Mouse (Mus musculus) liver, embryonic 11.5 days (tissue): ENCODE results near the gene Upf1. TPM values are rescaled to one million over a fixed set of nuclear protein-coding genes. Genes with fewer than 3 reads are reported as not detected.

Experiments
- ATAC-seq: fragments of 200-750 bp; cut with Nextera tagmentation; replicated peaks from 2 replicates; pipeline ENCODE4 v1.8.0; 2017; ENCODE audit warnings: moderate number of reproducible peaks, mild to moderate bottlenecking, moderate TSS enrichment, moderate library complexity; ENCODE audit not compliant: low FRiP score
- DNase-seq: peaks from one replicate; pipeline ENCODE4 v3.0.0-alpha.2; 2017; ENCODE audit warnings: low spot score
- H3K27ac ChIP-seq: fragments of 300-500 bp; sonication (generic); 2 replicates; pipeline ENCODE4 v1.5.1; 2014; ENCODE audit warnings: mild to moderate bottlenecking, low read depth, low read length, control low read depth
- H3K27me3 ChIP-seq: fragments of 300-500 bp; sonication (generic); replicated peaks from 2 replicates; pipeline ENCODE4 v1.6.1; 2014; ENCODE audit warnings: low read length, mixed read lengths; ENCODE audit not compliant: control insufficient read depth, insufficient read depth
- H3K36me3 ChIP-seq: fragments of 300-500 bp; sonication (generic); 2 replicates; pipeline ENCODE4 v1.6.1; 2014; ENCODE audit warnings: mild to moderate bottlenecking, low read length, moderate library complexity, mixed read lengths; ENCODE audit not compliant: control insufficient read depth, insufficient read depth
- H3K4me1 ChIP-seq: fragments of 300-500 bp; sonication (generic); replicated peaks from 2 replicates; pipeline ENCODE4 v1.6.1; 2014; ENCODE audit warnings: low read length, mixed read lengths; ENCODE audit not compliant: control insufficient read depth, insufficient read depth
- H3K4me2 ChIP-seq: fragments of 300-500 bp; sonication (generic); 2 replicates; pipeline ENCODE4 v1.6.1; 2014; ENCODE audit warnings: mild to moderate bottlenecking, control low read depth, moderate library complexity
- H3K4me3 ChIP-seq: fragments of 300-500 bp; sonication (generic); 2 replicates; pipeline ENCODE4 v1.5.1; 2014; ENCODE audit warnings: low read depth, low read length, control low read depth
- H3K9ac ChIP-seq: fragments of 300-500 bp; sonication (generic); 2 replicates; pipeline ENCODE4 v1.6.1; 2014; ENCODE audit warnings: low read depth, low read length, control low read depth
- H3K9me3 ChIP-seq: fragments of 300-500 bp; sonication (generic); 2 replicates; pipeline ENCODE4 v1.6.1; 2016; ENCODE audit warnings: low read length, inconsistent platforms, mixed read lengths; ENCODE audit not compliant: control insufficient read depth
- WGBS: fragments of 180-500 bp; shearing (Covaris S2); extraction: QIAGEN DNeasy Blood & Tissue Kit; methylation state at CpG from one replicate; pipeline ENCODE4 v1.1.7; 2014; 5-methylcytosine and 5-hydroxymethylcytosine counted together
- polyA plus RNA-seq: library from polyadenylated mRNA; unstranded; fragments of >200 nt; fragmentation: Nextera tagmentation; extraction: Ambion mirVana; gene quantifications from 2 replicates; pipeline ENCODE4 v1.2.1, GENCODE M21; 2014

The Upf1 gene
- polyA plus RNA-seq, 1 experiment from 2014 or later = 23.7 TPM

DNA sequence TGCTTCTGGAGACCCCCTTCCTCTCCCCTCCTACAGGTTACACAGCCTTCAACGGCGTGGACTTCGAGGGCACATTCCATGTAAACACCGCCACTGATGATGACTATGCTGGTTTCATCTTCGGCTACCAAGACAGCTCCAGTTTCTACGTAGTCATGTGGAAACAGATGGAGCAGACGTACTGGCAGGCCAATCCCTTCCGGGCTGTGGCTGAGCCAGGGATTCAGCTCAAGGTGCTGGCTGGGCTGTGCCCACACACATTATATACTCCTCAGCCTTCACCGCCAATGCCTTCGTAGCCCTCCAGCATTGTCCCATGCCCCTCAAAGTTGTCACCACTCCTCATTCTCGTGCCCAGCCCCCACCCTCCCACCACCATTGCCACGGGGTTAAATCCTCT is 27.0 kb upstream of the Upf1 start:
- H3K36me3 ChIP-seq = no peaks in the 10 kb centered on the region
- WGBS = 84% methylated on average over 12 of the region's 12 CpGs
- DNase-seq = no peak
- no peak overlapping the region for H3K27ac ChIP-seq
- peaks cover 57% of the 10 kb centered on the region for H3K27me3 ChIP-seq
- ATAC-seq = no peak
- no peaks in the 10 kb centered on the region for H3K9me3 ChIP-seq
- no peak overlapping the region for H3K4me3 ChIP-seq
- no peak overlapping the region for H3K4me2 ChIP-seq
- H3K9ac ChIP-seq = no peak overlapping the region
- peaks cover 14% of the 10 kb centered on the region for H3K4me1 ChIP-seq

DNA sequence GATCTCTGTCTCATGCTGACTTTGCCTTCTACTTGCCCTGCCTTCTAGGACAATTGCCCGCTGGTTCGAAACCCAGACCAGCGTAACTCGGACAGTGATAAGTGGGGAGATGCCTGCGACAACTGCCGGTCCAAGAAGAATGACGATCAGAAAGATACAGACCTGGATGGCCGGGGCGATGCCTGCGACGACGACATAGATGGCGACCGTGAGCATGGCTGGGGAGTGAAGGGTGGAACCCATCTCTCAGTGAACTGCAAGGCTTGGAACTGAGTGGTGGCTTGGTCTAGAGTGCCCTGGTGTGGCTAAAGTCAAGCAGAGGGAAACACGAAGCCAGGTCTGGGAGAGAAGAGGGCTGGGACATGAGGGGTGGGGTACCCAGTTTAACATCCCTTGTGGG is 24.0 kb upstream of the Upf1 start:
- H3K4me1 ChIP-seq = peaks cover 32% of the 10 kb centered on the region
- H3K4me2 ChIP-seq = no peak overlapping the region
- no peak overlapping the region for H3K27ac ChIP-seq
- DNase-seq (no peak), ATAC-seq (no peak)
- H3K9me3 ChIP-seq = no peaks in the 10 kb centered on the region
- no peaks in the 10 kb centered on the region for H3K36me3 ChIP-seq
- H3K4me3 ChIP-seq = no peak overlapping the region
- H3K9ac ChIP-seq = no peak overlapping the region
- 12% methylated on average over 15 of the region's 15 CpGs for WGBS
- peaks cover 88% of the 10 kb centered on the region for H3K27me3 ChIP-seq

DNA sequence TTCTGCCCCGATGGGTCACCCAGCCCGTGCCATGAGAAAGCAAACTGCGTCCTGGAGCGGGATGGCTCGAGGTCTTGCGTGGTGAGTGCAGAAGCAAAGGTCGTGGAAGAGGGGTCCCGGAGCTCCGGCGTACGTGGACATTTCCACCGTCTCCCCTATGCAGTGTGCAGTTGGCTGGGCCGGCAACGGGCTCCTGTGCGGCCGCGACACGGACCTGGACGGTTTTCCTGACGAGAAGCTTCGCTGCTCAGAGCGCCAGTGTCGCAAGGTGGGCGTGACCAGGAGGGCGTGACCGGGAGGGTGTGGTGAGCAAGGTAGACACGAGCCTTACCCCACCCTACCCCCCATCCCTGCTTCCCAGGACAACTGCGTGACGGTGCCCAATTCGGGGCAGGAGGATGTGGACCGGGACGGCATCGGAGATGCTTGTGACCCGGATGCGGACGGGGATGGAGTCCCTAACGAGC is 23.2 kb upstream of the Upf1 start:
- no peak for ATAC-seq
- DNase-seq = no peak
- Histone ChIP-seq H3K4me2 (peak overlapping the region; percentile 39; the same call in 1 of the 2 replicates), H3K27me3 (peaks cover 92% of the 10 kb centered on the region), H3K9ac (no peak overlapping the region), H3K27ac (no peak overlapping the region), H3K4me3 (0 out of 2 replicates have a peak overlapping the region, but pooled peaks have one; percentile 21), H3K9me3 (no peaks in the 10 kb centered on the region), H3K36me3 (no peaks in the 10 kb centered on the region), H3K4me1 (peaks cover 32% of the 10 kb centered on the region)
- 11% methylated on average over 37 of the region's 37 CpGs for WGBS

DNA sequence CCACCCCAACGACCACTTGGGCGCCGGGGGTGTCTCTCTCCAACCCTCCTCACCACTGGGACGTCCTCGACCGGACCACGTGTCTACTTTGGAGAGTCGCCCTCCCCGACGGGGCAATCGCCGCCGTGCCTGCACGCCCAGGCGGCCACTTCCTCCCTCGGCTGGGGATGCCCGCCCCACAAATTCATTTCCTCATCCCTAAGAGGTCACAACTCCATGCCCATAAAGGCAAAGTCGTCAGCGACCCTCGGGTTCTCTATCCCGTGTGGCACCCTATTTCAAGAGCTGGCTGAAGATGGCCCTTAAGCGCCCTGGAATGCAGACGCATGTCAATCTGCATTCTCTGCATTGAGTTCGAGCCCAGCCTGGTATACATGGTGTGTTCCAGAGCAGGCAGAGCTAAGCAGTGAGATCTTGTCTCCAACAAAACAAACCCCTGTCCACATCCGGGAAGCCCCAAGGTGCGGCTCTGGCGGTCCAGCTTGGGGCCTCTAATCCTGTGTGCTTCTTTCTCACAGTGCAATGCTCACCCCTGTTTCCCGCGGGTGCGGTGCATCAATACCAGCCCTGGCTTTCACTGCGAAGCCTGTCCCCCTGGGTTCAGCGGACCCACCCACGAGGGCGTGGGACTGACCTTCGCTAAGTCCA is 22.3 kb upstream of the Upf1 start:
- Histone ChIP-seq H3K4me3 (peak overlapping the region; percentile 47), H3K27me3 (peaks cover 89% of the 10 kb centered on the region), H3K4me1 (peaks cover 32% of the 10 kb centered on the region), H3K4me2 (peak overlapping the region; percentile 72), H3K9me3 (no peaks in the 10 kb centered on the region), H3K9ac (no peak overlapping the region), H3K36me3 (no peaks in the 10 kb centered on the region), H3K27ac (no peak overlapping the region)
- 7% methylated on average over 35 of the region's 35 CpGs for WGBS
- no peak for ATAC-seq
- no peak for DNase-seq

DNA sequence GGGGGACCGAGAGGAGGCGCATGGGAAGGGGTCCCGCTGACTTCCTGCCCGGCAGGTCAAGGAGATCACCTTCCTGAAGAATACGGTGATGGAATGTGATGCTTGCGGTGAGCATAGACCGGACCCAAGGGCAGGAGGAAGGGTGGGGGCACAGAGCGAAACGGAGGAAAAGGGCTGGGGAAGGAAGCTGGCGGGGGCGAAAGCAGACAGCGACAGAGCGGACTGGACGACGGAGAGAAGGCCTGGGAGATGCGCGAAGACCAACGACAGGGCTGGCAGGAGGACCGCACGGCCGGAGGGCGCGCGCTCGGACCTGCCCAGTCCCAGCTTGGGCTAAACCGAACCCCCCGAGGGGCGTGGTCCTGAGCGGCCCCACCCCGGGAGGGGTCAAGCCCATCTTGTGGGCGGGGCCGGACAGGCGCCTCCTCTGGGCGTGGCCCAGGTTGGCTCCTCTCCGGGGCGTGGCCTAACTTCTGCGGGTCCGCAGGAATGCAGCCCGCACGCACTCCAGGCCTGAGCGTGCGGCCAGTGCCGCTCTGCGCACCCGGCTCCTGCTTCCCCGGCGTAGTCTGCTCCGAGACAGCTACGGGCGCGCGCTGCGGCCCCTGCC is 21.3 kb upstream of the Upf1 start:
- Histone ChIP-seq H3K27me3 (peaks cover 80% of the 10 kb centered on the region), H3K4me1 (peaks cover 32% of the 10 kb centered on the region)

DNA sequence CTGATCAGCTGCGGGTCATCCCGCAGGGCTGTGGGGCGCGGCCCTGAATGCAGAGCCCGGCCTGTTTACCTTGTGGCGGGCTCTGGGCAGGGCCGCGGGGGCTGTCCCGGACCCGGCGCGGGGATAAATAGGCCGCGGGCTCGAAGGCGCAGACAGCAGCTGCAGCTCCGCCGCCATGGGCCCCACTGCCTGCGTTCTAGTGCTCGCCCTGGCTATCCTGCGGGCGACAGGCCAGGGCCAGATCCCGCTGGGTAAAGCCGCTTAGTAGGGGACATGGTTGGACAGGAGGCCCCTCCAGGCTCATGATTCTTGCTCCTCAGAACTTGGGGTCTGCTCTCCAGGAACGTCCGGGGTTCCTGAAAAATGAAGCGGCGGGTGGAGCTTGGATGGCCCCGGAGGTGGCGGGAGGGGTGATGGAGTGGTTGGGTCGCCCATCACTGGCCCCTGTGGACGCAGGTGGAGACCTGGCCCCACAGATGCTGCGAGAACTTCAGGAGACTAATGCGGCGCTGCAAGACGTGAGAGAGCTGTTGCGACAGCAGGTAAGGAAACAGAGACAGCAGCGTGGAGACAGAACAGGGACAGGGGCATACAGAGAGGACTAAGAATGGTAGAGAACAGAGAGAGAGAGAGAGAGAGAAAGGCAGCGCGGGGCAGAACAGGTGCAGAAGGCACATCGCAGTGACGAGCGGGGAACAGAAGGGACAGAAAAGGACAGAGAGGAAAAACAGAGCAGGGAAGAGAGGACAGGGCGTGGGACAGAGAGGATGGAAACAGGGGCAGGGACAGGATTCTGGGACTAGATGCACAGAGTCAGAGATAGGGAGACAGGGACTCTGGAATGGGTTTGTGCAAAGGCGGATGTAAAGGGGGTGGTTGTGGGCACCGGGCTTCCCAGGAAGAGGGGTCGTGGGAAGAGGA is 20.6 kb upstream of the Upf1 start, which contains the start of gene Comp:
Comp (plus strand) TSS at position 162 of the 921 bp plus-strand sequence.
- no peak within 1 kb of the TSS for H3K9ac ChIP-seq
- ATAC-seq = no peak
- no peak within 1 kb of the TSS for H3K27ac ChIP-seq
- no peak for DNase-seq
- H3K27me3 ChIP-seq = peaks cover 74% of the 10 kb centered on the region
- no peaks in the 10 kb centered on the region for H3K36me3 ChIP-seq
- H3K4me1 ChIP-seq = peaks cover 32% of the 10 kb centered on the region
- peak within 1 kb of the TSS; percentile 72 for H3K4me2 ChIP-seq
- H3K9me3 ChIP-seq = no peaks in the 10 kb centered on the region
- WGBS = 5% methylated on average over 47 of the region's 47 CpGs
- H3K4me3 ChIP-seq = peak within 1 kb of the TSS; percentile 47

More for the DNA sequence above, 21.3 kb upstream of the Upf1 start:
- H3K36me3 ChIP-seq = no peaks in the 10 kb centered on the region
- peak overlapping the region; percentile 72 for H3K4me2 ChIP-seq
- ATAC-seq = peak; percentile 78
- no peaks in the 10 kb centered on the region for H3K9me3 ChIP-seq
- WGBS = under 1% methylated on average over 53 of the region's 53 CpGs
- H3K9ac ChIP-seq = no peak overlapping the region
- DNase-seq = peak; percentile 76
- no peak overlapping the region for H3K27ac ChIP-seq
- peak overlapping the region; percentile 47 for H3K4me3 ChIP-seq

DNA sequence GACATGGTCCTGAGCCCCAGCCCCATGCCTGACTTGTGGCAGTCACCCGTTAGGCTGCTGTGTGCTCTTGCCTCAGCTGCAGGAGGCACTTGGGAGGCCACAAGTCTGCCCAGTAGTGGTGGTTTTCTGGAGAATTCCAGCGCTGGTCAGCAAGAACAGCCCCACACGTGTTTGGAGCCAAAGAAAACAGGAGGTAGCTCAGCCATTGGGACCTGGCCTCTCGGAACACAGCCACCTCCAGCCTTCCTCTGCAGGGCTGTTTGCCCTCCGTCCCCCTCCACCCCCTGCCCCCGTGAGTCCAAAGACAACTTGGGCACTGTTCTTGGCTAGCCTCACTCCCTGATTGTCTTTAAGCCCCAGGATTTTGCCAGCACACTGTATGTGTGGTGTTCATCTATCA is 18.9 kb upstream of the Upf1 start:
- H3K4me3 ChIP-seq = no peak overlapping the region; the same call in 1 of the 2 replicates
- ATAC-seq (no peak), DNase-seq (no peak)
- no peaks in the 10 kb centered on the region for H3K36me3 ChIP-seq
- no peak overlapping the region for H3K27ac ChIP-seq
- 33% methylated on average over 6 of the region's 6 CpGs for WGBS
- H3K4me2 ChIP-seq = no peak overlapping the region
- H3K27me3 ChIP-seq = peaks cover 57% of the 10 kb centered on the region
- peaks cover 32% of the 10 kb centered on the region for H3K4me1 ChIP-seq
- H3K9me3 ChIP-seq = no peaks in the 10 kb centered on the region
- no peak overlapping the region for H3K9ac ChIP-seq

DNA sequence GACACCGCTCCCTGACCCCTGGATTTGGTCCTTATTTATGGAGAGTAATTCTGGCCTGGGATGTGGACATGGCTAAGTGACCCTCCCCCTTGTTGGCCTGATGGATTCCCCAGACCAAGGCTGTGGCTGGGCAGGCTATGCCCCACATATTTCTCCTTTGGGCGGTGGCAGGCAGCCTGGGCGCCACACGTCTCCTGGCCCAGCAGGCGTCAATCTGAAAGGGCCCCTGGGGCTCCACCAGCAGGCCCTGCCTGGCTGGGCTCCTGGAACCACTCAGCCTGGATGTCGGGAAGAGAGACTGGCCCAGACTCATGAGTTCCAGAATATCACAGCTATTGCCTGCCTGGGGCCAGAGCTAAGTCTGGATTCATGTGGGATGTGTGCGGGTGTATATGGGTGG is 17.4 kb upstream of the Upf1 start:
- WGBS = 78% methylated on average over 7 of the region's 7 CpGs
- Histone ChIP-seq H3K4me1 (peaks cover 19% of the 10 kb centered on the region), H3K9me3 (no peaks in the 10 kb centered on the region), H3K36me3 (no peaks in the 10 kb centered on the region), H3K9ac (no peak overlapping the region), H3K27me3 (peaks cover 42% of the 10 kb centered on the region), H3K4me2 (no peak overlapping the region), H3K4me3 (no peak overlapping the region), H3K27ac (no peak overlapping the region)
- DNase-seq (no peak), ATAC-seq (no peak)
